Mouse (Mus musculus) stomach, embryonic 14.5 days (tissue): Measurements from ENCODE around the gene Hist1h4a. TPM values are rescaled to one million over a fixed set of nuclear protein-coding genes. Genes with fewer than 3 reads are reported as not detected.
"Not testable (repeated sequence)": the region's sequence is repeated elsewhere in the genome, so short reads cannot be mapped to it uniquely, and the experiment has no call there.

Source experiments
- ATAC-seq: fragments of 200-750 bp; cut with Nextera tagmentation; 2 replicates; pipeline ENCODE4 v1.8.0; 2017; ENCODE audit warnings: low read depth, moderate TSS enrichment; ENCODE audit not compliant: insufficient number of reproducible peaks, insufficient read depth, low FRiP score
- H3K27ac ChIP-seq: fragments of 300-500 bp; sonication (generic); 2 replicates; pipeline ENCODE4 v1.5.1; 2014; ENCODE audit warnings: mild to moderate bottlenecking, low read length, moderate library complexity, mixed read lengths
- H3K27me3 ChIP-seq: fragments of 300-500 bp; sonication (generic); 2 replicates; pipeline ENCODE4 v1.6.1; 2014; ENCODE audit warnings: low read length, control low read depth, mixed read lengths; ENCODE audit not compliant: control insufficient read depth, insufficient read depth
- H3K36me3 ChIP-seq: fragments of 300-500 bp; sonication (generic); 2 replicates; pipeline ENCODE4 v1.6.1; 2014; ENCODE audit warnings: mild to moderate bottlenecking, control low read depth, low read length, moderate library complexity, mixed read lengths; ENCODE audit not compliant: control insufficient read depth, insufficient read depth
- H3K4me1 ChIP-seq: fragments of 300-500 bp; sonication (generic); 2 replicates; pipeline ENCODE4 v1.6.1; 2014; ENCODE audit warnings: low read length, control low read depth, mixed read lengths; ENCODE audit not compliant: control insufficient read depth, insufficient read depth
- H3K4me2 ChIP-seq: fragments of 300-500 bp; sonication (generic); replicated peaks from 2 replicates; pipeline ENCODE4 v1.6.1; 2014; ENCODE audit warnings: low read depth, low read length, control low read depth
- H3K4me3 ChIP-seq: fragments of 300-500 bp; sonication (generic); 2 replicates; pipeline ENCODE4 v1.5.1; 2014; ENCODE audit warnings: low read depth, low read length, control low read depth
- H3K9ac ChIP-seq: fragments of 300-500 bp; sonication (generic); replicated peaks from 2 replicates; pipeline ENCODE4 v1.6.1; 2014; ENCODE audit warnings: low read depth, mild to moderate bottlenecking, control low read depth, low read length, moderate library complexity, mixed read lengths
- H3K9me3 ChIP-seq: fragments of 300-500 bp; sonication (generic); 2 replicates; pipeline ENCODE4 v1.6.1; 2016; ENCODE audit warnings: low read depth, low read length, control low read depth; ENCODE audit not compliant: control insufficient read depth
- WGBS: fragments of 180-500 bp; shearing (Covaris S2); extraction: QIAGEN DNeasy Blood & Tissue Kit; methylation state at CpG from one replicate; pipeline ENCODE4 v1.1.7; 2014; 5-methylcytosine and 5-hydroxymethylcytosine counted together
- polyA plus RNA-seq: library from polyadenylated mRNA; unstranded; fragments of >200 nt; fragmentation: Nextera tagmentation; extraction: Ambion mirVana; gene quantifications from 2 replicates; pipeline ENCODE4 v1.2.1, GENCODE M21; 2014

Hist1h4a gene
- polyA plus RNA-seq, 1 experiment from 2014 or later: not detected

DNA sequence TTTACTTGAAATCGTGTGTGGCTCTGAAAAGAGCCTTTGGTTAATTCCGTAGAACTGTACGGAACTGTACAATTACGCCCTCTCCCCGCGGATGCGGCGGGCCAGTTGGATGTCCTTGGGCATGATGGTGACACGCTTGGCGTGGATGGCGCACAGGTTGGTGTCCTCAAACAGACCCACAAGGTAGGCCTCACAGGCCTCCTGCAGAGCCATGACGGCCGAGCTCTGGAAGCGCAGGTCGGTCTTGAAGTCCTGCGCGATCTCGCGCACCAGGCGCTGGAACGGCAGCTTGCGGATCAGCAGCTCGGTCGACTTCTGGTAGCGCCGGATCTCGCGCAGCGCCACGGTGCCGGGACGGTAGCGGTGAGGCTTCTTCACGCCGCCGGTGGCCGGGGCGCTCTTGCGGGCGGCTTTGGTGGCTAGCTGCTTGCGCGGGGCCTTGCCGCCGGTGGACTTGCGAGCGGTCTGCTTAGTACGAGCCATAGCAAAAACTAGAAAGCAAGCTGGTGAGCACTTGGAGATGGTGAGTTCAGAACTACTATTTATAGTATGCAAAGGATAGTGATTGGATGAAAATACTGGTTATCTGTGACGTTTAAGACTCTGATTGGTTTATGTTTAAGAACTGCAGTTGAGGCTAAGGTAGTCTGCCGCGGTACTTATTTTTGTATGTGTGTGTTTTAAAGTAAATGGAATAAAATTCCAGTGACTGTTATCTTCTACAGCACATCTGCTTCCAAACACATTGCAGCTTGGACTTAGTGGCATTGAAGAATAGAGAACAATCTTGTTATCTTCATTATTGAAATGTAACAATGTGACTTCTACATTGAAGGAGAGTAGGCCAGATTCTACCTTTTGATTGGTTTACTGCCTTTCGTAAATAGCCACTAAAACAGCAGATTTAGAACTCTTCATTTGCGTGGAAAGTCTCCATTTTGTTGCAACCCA, 1.1 kb upstream of the Hist1h4a start, which contains the start of gene Hist1h3a:
TSS of gene Hist1h3a (minus strand) at position 516 of the 951 bp plus-strand sequence.
- Histone ChIP-seq H3K9ac (peak within 1 kb of the TSS; percentile 55), H3K4me3 (peak within 1 kb of the TSS; percentile 50), H3K4me1 (peaks cover 11% of the 10 kb centered on the region), H3K4me2 (peak within 1 kb of the TSS; percentile 67), H3K27ac (peak within 1 kb of the TSS; percentile 98)
- not testable (repeated sequence) for H3K36me3 ChIP-seq, H3K9me3 ChIP-seq, H3K27me3 ChIP-seq
- ATAC-seq: peak; percentile 73
- WGBS: under 1% methylated on average over 33 of the region's 52 CpGs

DNA sequence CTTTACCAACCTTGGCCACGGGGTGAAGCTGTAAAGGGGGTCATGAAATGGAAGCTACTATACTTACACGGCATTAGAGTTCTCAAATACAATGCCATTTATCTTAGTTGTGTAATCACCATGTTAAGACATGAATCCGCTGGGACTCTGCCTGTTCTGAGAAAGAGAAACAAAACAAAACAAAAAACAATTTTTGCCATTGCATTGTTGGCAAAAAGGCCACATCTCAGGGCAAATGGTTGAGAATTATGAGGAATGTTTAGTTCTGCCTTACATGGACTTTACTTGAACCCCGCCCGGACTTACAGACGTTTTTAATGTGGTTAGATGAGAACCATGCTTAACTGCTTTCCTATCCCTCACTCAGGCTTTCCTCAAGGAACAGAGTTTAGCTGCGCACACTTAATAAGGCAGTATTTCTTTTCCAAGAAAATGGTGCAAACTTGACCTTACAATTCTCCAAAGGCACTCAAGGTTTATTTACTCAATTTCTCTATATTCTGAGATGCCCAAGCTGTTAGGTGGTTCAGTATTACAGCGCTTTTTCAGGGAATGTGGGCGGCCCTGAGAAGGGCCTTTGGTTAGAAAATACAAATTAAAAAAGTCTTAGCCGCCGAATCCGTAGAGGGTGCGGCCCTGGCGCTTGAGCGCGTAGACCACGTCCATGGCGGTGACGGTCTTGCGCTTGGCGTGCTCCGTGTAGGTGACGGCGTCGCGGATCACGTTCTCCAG, 624 bp downstream of the Hist1h4a start:
- Histone ChIP-seq H3K9me3 (no peaks in the 10 kb centered on the region), H3K4me3 (peak overlapping the region; percentile 50), H3K36me3 (no peaks in the 10 kb centered on the region), H3K4me1 (peaks cover 11% of the 10 kb centered on the region), H3K27ac (peak overlapping the region; percentile 75), H3K4me2 (peak overlapping the region; percentile 67), H3K27me3 (no peaks in the 10 kb centered on the region), H3K9ac (peak overlapping the region; percentile 22)
- WGBS: 2% methylated on average over 19 of the region's 27 CpGs
- no peak for ATAC-seq

DNA sequence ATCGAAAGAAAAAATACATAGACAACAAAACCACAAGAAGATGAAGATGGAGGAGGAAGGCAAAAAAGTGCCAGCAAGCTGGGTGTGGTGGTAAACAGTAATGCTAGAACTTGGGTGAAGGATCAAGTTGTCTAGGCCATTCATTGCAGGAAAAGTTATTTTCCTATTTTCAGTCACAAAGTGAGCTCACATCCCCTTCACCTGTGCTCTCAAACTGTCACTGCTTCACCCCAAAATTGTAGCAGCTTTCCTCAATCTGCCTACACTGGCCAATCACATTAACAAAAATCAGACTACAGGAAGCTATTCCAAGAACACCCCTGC, 1.2 kb downstream of the Hist1h4a start:
- Histone ChIP-seq H3K36me3 (no peaks in the 10 kb centered on the region), H3K9ac (peak overlapping the region; percentile 22)

DNA sequence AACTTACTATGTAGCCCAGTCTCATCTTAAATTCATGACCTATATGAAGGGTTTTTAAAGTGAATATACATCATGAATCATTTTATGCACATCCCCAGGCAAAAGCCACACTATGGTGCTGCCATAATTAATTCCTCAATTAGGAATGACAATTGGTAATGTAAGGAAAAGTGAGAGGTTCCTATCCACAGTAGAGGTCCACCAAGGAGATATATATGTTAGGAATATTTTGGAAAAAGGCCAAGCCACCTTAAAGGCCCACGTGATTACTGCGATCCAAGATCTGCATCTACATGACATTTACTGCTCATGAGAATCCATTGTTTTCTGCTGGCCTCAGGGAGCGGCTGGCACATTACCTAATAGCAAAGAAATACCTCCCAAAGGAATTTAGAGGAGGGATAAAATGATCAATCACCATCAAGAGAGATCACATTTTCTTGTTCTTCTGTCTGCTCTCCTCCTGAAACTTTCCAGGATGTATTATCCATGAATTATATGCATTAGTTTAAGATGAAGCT, 1.7 kb downstream of the Hist1h4a start:
- H3K9me3 ChIP-seq: no peaks in the 10 kb centered on the region
- ATAC-seq: no peak
- H3K27me3 ChIP-seq: no peaks in the 10 kb centered on the region
- WGBS: 71% methylated on average over 3 of the region's 3 CpGs
- H3K9ac ChIP-seq: no peak overlapping the region
- H3K36me3 ChIP-seq: no peaks in the 10 kb centered on the region
- peaks cover 8% of the 10 kb centered on the region for H3K4me1 ChIP-seq
- no peak overlapping the region; the same call in 1 of the 2 replicates for H3K27ac ChIP-seq
- H3K4me2 ChIP-seq: no peak overlapping the region
- H3K4me3 ChIP-seq: no peak overlapping the region

More for the DNA sequence above, 1.2 kb downstream of the Hist1h4a start:
- Histone ChIP-seq H3K27ac (peak overlapping the region; percentile 75), H3K4me1 (peaks cover 11% of the 10 kb centered on the region), H3K27me3 (no peaks in the 10 kb centered on the region), H3K9me3 (no peaks in the 10 kb centered on the region), H3K4me2 (peak overlapping the region; percentile 67), H3K4me3 (peak overlapping the region; percentile 50)
- no peak for ATAC-seq
- WGBS: 63% methylated on average over 1 of the region's 1 CpGs

DNA sequence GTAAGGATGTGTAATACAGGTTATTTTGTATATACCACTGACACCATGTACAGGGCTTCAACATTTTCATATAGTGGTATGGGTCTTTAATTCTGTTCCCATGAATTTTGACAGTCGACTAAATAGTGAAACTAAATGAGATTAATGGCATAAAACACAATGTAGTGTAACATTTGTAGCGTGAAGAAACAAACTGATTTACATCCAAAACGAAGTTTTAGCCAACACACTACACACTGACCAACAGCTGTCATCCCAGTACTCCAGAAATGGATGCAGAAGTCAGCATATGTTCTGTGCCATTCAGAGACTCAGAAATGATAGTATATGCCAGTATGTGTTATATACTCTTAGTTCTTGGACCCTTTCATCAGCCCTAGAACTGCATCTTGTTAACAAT, 3.1 kb downstream of the Hist1h4a start:
- no peak overlapping the region for H3K9ac ChIP-seq
- H3K9me3 ChIP-seq: no peaks in the 10 kb centered on the region
- WGBS: 43% methylated on average over 3 of the region's 3 CpGs
- no peak overlapping the region for H3K4me3 ChIP-seq
- H3K36me3 ChIP-seq: no peaks in the 10 kb centered on the region
- no peaks in the 10 kb centered on the region for H3K27me3 ChIP-seq
- peaks cover 11% of the 10 kb centered on the region for H3K4me1 ChIP-seq
- no peak overlapping the region for H3K4me2 ChIP-seq
- H3K27ac ChIP-seq: peak overlapping the region; percentile 92; the same call in 1 of the 2 replicates
- ATAC-seq: no peak

DNA sequence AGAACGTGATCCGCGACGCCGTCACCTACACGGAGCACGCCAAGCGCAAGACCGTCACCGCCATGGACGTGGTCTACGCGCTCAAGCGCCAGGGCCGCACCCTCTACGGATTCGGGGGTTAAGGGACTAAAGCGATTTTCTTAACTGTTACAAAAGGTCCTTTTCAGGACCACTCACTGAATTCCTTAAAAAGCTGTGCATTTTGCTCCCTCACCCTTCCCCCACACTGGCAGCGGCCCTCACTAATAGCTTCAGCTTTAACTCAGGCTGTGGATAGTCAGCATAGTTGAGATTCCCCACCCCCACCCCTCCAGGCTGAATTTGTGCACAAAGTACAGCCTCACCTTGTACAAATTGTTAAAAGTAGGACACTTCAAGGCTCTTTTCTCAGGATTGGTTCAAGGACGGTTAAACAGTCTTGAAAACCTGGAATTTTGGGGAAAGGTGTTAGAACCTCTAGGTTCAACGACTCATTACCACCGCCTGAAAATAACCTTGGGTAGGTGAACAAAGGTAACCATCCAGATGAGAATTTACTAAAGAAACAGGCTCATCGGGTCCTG, 3.7 kb downstream of the Hist1h4a start:
- Histone ChIP-seq H3K9me3 (no peaks in the 10 kb centered on the region), H3K9ac (peak overlapping the region; percentile 40; the same call in 1 of the 2 replicates), H3K4me2 (peak overlapping the region; percentile 70), H3K27ac (peak overlapping the region; percentile 92), H3K4me1 (peaks cover 13% of the 10 kb centered on the region), H3K36me3 (no peaks in the 10 kb centered on the region), H3K27me3 (no peaks in the 10 kb centered on the region), H3K4me3 (peak overlapping the region; percentile 39)
- no peak for ATAC-seq
- WGBS: 2% methylated on average over 14 of the region's 23 CpGs

DNA sequence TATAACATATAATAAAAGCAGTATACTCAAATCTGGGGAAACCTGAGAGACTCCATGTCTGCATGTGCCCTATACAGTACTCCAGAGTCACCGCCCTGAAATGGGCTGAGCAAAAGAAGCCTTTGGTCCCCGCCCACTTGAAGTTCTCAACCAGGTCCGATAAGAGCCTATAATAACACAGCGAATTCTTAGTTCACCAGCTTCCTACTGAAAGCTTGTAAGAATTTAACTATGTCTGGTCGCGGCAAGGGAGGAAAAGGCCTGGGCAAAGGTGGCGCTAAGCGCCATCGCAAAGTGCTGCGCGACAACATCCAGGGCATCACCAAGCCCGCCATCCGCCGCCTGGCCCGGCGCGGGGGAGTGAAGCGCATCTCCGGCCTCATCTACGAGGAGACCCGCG, 4.2 kb downstream of the Hist1h4a start, which contains the start of gene Hist1h4b:
TSS of gene Hist1h4b (plus strand) at position 224 of the 400 bp plus-strand sequence.
- H3K36me3 ChIP-seq: no peaks in the 10 kb centered on the region
- no peaks in the 10 kb centered on the region for H3K27me3 ChIP-seq
- H3K4me2 ChIP-seq: peak within 1 kb of the TSS; percentile 70
- ATAC-seq: peak; percentile 71
- 0% methylated on average over 17 of the region's 22 CpGs for WGBS
- H3K9ac ChIP-seq: peak within 1 kb of the TSS; percentile 40; the same call in 1 of the 2 replicates
- H3K4me3 ChIP-seq: peak within 1 kb of the TSS; percentile 39
- H3K9me3 ChIP-seq: no peaks in the 10 kb centered on the region
- H3K4me1 ChIP-seq: peaks cover 13% of the 10 kb centered on the region
- H3K27ac ChIP-seq: peak within 1 kb of the TSS; percentile 92

DNA sequence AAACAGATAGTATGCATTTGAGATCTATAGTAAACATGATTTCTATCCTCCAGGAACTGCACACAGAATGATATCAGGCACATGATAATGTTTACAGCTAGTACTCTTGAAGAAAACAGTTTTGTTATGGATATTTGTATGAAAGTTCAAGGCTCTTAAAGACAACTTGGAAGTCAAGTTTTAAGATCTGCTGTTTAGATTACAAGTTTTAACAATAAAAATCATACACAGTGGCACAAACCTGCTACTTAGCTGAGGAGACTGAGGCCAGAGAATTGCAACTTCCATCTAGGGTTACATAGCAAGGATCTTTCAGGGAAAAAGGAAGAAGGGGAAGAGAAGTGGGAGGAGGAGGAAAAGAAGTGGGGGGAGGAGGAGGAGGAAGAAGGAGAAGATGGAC, 6.0 kb downstream of the Hist1h4a start:
- H3K36me3 ChIP-seq: no peaks in the 10 kb centered on the region
- no peak overlapping the region for H3K9ac ChIP-seq
- no peak for ATAC-seq
- no peak overlapping the region for H3K4me2 ChIP-seq
- peaks cover 9% of the 10 kb centered on the region for H3K4me1 ChIP-seq
- H3K4me3 ChIP-seq: no peak overlapping the region
- no peak overlapping the region for H3K27ac ChIP-seq
- no peaks in the 10 kb centered on the region for H3K9me3 ChIP-seq
- no peaks in the 10 kb centered on the region for H3K27me3 ChIP-seq
